Mouse (Mus musculus): Measurements from ENCODE around the gene Rem1.
A peak's percentile ranks its signal among the peaks of the same experiment; 100 is the strongest.
"Not testable (repeated sequence)": the region's sequence is repeated elsewhere in the genome, so short reads cannot be mapped to it uniquely, and the experiment has no call there.

Gene Rem1

GRCm38 (mm10) chr2:152629904-152630303, 3.2 kb downstream of the Rem1 start:
- DNase-seq = no peak

- peak in 1 of 2 experiments; percentile 14 for DNase-seq
These were observed 6.6 kb downstream of the Rem1 start for GRCm38 (mm10) chr2:152633334-152633733.

DNA sequence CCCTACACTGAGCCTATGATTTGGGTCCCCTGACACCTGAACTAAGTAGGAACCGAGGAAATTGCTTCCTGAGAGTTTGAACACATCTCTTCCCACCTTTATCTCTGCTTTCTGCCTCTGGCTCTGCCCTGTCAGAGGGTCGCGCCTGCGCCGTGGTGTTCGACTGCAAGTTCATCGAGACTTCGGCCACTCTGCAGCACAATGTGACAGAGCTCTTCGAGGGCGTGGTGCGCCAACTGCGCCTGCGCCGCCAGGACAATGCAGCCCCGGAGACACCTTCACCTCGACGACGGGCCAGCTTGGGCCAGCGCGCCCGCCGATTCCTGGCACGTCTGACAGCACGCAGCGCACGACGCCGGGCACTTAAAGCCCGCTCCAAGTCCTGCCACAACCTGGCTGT, 7.6 kb downstream of the Rem1 start:
- no peak for DNase-seq

- peak in 1 of 2 experiments; percentile 22 for DNase-seq
These were observed 9.7 kb downstream of the Rem1 start for GRCm38 (mm10) chr2:152636246-152637005.

DNA sequence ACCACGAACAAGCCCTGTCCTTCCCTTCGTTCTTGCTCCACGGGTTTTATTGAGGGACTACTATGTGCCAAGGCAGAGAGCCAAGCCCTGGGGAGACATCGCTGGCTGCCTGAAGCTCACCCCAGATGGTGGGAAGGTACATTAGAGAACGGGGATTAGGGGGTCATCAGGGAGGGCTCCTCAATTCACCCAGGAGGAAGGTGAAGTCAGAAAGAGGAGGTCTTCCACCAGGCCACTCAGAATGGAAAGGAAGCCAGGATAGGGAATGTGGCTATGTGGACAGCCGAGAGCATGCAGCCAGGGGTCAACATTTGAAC, 10.2 kb downstream of the Rem1 start:
- DNase-seq = peak; percentile 33 to 36

DNA sequence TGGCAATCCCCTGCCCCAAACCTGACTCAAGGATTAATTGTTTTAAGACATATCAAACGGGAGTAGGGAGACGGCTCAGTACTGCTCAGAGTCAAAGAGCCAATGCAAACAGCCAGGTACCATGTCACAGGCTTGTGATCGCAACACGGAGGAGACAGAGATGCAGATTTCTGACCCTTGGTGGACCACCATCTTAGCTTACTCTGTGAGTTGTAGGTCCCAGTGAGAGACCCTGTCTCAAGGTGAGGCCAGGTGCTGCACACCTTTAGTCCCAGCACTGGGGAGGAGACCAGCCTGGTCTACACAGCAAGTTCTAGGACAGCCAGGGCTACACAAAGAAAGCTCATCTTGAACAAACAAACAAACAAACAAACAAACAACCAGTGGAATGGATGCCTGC, 10.6 kb downstream of the Rem1 start:
- DNase-seq = no peak

GRCm38 (mm10) chr2:152638865-152639264, 12.1 kb downstream of the Rem1 start:
- no peak for DNase-seq

GRCm38 (mm10) chr2:152639406-152640113, 12.8 kb downstream of the Rem1 start:
- DNase-seq = no peak

- DNase-seq = peak; percentile 30 to 50
These were observed 26.3 kb downstream of the Rem1 start for GRCm38 (mm10) chr2:152652901-152653620.

- peak; percentile 51 to 57 for DNase-seq
These were observed 27.3 kb downstream of the Rem1 start for GRCm38 (mm10) chr2:152653874-152654715.

- peak in 1 of 2 experiments; percentile 48 for DNase-seq
These were observed 30.6 kb downstream of the Rem1 start for GRCm38 (mm10) chr2:152657398-152657797.

- no peak for DNase-seq
These were observed 34.4 kb downstream of the Rem1 start for GRCm38 (mm10) chr2:152661163-152661562.

DNA sequence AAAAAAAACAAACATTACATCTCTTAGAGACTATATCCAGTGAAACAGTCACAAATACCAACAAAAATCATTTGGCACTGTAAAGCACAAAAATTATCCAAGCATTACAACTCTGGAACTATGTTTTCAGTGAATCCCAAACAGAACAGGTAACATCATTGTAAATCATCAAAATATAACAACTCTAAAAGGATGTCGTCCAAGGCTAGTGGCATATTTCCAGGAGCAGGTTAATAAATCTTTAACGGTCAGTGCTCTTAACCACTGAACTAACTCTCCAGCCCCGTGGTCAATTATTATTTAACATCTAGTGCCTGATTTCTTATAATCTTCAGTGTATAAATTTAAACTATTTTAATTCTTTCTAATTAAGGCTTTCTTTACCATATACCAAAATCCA, 39.4 kb downstream of the Rem1 start:
- not testable (repeated sequence) for DNase-seq

DNA sequence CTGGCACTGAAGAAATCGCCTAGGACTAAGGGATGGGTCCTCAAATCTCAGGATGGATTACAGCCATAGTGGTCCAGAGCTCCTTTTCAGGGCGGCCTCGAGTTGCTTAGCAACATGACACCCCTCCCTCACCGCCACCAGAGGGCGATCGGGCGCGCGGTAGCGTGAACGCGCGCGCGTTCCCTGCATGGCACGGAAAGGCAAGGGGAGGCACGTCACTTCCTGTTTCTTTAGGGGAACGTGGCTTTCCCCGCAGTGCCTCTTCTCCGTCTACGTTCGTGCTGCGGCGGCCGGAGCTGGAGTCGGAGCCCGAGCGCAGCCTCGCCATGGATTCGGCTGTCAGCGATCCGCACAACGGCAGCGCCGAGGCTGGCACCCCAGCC, 42.5 kb downstream of the Rem1 start, which contains the start of gene H13:
Gene H13 (plus strand): TSS at position 206 of the 383 bp plus-strand sequence.
- peak; percentile 95 to 96 for DNase-seq

- DNase-seq = no peak
These were observed 43.1 kb downstream of the Rem1 start for GRCm38 (mm10) chr2:152669639-152670484.

DNA sequence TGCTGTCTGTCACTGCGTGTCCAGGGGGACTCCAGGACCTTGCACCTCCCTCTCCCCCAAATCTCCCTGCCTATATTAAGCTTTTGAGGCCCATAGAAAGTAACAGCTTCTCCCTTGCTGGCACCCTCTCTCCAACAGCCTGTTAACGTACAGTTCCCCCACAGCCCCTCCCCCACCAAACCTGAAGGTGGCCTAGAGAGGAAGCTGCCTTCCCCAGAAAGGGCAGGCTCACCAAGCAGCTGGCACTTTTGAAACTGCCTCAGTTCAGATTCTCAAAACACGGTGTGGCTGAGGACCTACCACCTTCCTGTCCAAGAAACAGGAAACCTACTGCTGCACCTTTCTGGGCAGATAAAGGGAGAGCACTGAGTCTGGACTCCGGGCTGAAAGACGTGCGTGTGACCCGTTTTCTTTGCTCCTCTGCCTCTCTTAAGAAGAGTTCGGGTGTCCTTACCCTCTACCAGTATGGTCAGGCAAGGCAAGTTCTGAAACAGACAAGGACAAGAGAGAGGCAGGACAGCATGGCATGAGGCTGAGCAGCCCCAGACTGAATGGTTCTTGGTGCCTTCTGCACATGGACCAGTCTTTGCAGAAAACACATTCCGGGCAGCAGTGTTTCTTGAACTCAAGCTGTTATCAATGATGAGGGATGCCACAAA, 44.4 kb downstream of the Rem1 start:
- peak in 1 of 2 experiments; percentile 59 for DNase-seq

- DNase-seq = peak; percentile 61 to 68
These were observed 44.9 kb downstream of the Rem1 start for GRCm38 (mm10) chr2:152671642-152671999.

- DNase-seq = no peak
These were observed 45.4 kb downstream of the Rem1 start for GRCm38 (mm10) chr2:152672166-152672565.

GRCm38 (mm10) chr2:152674148-152674547, 47.4 kb downstream of the Rem1 start:
- DNase-seq = peak in 1 of 2 experiments; percentile 20

DNA sequence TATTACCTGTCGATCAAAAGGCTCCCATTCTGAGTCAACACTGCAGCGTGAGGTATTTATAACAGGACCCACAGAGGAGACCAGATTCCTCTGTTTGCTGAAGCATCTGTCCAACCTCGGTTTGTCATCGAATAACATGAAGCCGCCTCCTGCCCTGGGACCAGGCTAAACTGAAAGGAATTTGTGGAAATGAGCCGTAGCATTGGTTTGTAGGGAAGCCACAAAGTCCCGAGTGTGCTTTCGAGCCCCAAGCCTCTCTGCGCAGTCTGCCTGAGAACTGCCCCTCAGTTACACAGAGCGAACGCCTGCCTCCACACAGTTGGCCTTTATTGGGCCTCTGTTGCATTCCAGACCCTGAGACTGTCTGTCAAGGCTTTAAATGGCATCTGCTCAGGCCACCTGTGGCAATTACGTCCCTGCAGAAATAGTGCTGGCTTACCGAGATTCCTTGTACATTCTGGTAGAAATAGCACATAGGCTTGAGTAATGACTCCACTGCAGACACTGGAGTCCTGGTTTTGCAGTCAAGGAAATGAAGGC, 48.6 kb downstream of the Rem1 start:
- DNase-seq = peak in 1 of 2 experiments; percentile 2

- DNase-seq = peak; percentile 60 to 66
These were observed 51.6 kb downstream of the Rem1 start for GRCm38 (mm10) chr2:152678302-152678701.

All from cerebellum, postnatal 14 days (tissue).